Mouse (Mus musculus) lung, embryonic 16.5 days (tissue): ENCODE data around the gene Irf2. TPM values are rescaled to one million over a fixed set of nuclear protein-coding genes. Genes with fewer than 3 reads are reported as not detected.

ENCODE experiments used
- ATAC-seq: fragments of 200-750 bp; cut with Nextera tagmentation; 2 replicates; pipeline ENCODE4 v1.8.0; 2017; ENCODE audit warnings: low read depth, mild to moderate bottlenecking, moderate library complexity
- H3K27ac ChIP-seq: fragments of 300-500 bp; sonication (generic); 2 replicates; pipeline ENCODE4 v1.5.1; 2014; ENCODE audit warnings: mild to moderate bottlenecking, control low read depth, low read length
- H3K27me3 ChIP-seq: fragments of 300-500 bp; sonication (generic); 2 replicates; pipeline ENCODE4 v1.6.1; 2014; ENCODE audit warnings: low read depth, low read length, mixed read lengths; ENCODE audit not compliant: control insufficient read depth, insufficient read depth
- H3K36me3 ChIP-seq: fragments of 300-500 bp; sonication (generic); 2 replicates; pipeline ENCODE4 v1.6.1; 2014; ENCODE audit warnings: low read length; ENCODE audit not compliant: control insufficient read depth, insufficient read depth
- H3K4me1 ChIP-seq: fragments of 300-500 bp; sonication (generic); replicated peaks from 2 replicates; pipeline ENCODE4 v1.6.1; 2014; ENCODE audit warnings: low read length, mixed read lengths; ENCODE audit not compliant: control insufficient read depth, insufficient read depth
- H3K4me2 ChIP-seq: fragments of 300-500 bp; sonication (generic); 2 replicates; pipeline ENCODE4 v1.6.1; 2014; ENCODE audit warnings: low read depth, low read length, control low read depth
- H3K4me3 ChIP-seq: fragments of 300-500 bp; sonication (generic); 2 replicates; pipeline ENCODE4 v1.5.1; 2014; ENCODE audit warnings: mild to moderate bottlenecking, low read length, control low read depth
- H3K9ac ChIP-seq: fragments of 300-500 bp; sonication (generic); 2 replicates; pipeline ENCODE4 v1.6.1; 2014; ENCODE audit warnings: low read length, control low read depth
- H3K9me3 ChIP-seq: fragments of 300-500 bp; sonication (generic); 2 replicates; pipeline ENCODE4 v1.6.1; 2016; ENCODE audit warnings: low read length; ENCODE audit not compliant: control insufficient read depth
- WGBS: fragments of 180-500 bp; shearing (Covaris S2); extraction: QIAGEN DNeasy Blood & Tissue Kit; methylation state at CpG from one replicate; pipeline ENCODE4 v1.1.7; 2014; 5-methylcytosine and 5-hydroxymethylcytosine counted together
- polyA plus RNA-seq: library from polyadenylated mRNA; unstranded; fragments of >200 nt; fragmentation: Nextera tagmentation; extraction: Ambion mirVana; gene quantifications from 2 replicates; pipeline ENCODE4 v1.2.1, GENCODE M21; 2015

Irf2 gene
- polyA plus RNA-seq, 1 experiment from 2014 or later: 38.3 TPM

DNA sequence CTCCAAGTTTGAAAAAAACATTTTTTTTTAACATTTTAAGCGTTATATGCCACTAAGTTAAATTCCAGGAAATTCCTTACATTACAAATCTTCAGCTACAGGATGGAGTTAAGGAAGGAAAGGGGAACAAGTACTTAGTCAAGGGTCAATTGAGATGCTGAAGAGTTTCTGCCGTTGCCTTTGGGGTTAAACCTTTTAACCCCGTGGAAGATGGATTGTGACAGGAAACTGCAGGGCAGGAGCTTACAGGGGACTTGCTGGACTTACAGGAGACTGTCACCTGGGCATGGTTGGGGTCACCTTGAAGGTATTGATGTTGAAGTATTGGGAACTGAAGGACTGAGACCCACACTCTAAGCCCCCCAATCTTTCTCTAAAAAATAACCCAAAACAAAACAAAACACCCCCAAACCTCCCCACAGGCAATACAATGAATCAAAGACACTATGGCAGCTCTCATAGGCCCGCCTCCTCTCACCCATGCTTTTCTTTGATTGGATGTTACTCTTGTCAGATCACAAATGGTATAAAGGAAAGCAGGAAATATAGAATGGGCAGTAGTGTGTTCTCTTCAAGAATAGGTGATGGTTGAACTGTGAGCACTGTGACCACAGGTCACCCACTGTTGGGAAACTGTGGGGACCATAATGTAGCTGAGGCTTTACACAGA lies 7.9 kb downstream of the Irf2 start:
- H3K4me3 ChIP-seq: no peak overlapping the region
- H3K9ac ChIP-seq: no peak overlapping the region
- no peaks in the 10 kb centered on the region for H3K9me3 ChIP-seq
- H3K4me2 ChIP-seq: no peak overlapping the region
- 32% methylated on average over 4 of the region's 4 CpGs for WGBS
- ATAC-seq: 0 out of 2 replicates have a peak, but pooled peaks have one; percentile 17
- no peaks in the 10 kb centered on the region for H3K27me3 ChIP-seq
- H3K36me3 ChIP-seq: no peaks in the 10 kb centered on the region
- H3K27ac ChIP-seq: peak overlapping the region; percentile 78
- peaks cover 40% of the 10 kb centered on the region for H3K4me1 ChIP-seq

DNA sequence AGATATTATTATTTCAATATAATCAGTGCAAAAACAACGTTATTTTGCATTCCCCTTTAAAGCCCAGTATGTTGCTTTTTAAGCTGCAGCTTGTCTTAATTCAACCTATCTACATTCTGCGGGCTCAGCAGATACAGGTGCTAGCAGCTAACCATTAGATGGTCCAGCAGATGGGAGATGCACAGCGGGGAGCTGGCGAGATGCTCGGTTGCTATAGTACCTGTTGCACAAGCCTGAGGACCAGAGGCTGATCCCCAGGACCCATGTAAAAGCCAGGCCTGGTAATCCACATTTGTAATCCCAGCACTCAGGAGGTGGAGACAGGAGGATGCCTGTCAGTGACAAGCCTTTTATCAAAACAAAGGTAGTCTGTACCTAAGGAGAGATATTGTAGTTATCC lies 10.5 kb downstream of the Irf2 start:
- Histone ChIP-seq H3K4me3 (no peak overlapping the region), H3K9me3 (no peaks in the 10 kb centered on the region), H3K9ac (no peak overlapping the region; the same call in 1 of the 2 replicates), H3K27ac (peak overlapping the region; percentile 80), H3K4me2 (peak overlapping the region; percentile 36), H3K4me1 (peaks cover 37% of the 10 kb centered on the region), H3K36me3 (no peaks in the 10 kb centered on the region), H3K27me3 (no peaks in the 10 kb centered on the region)
- ATAC-seq: no peak
- 66% methylated on average over 5 of the region's 5 CpGs for WGBS

DNA sequence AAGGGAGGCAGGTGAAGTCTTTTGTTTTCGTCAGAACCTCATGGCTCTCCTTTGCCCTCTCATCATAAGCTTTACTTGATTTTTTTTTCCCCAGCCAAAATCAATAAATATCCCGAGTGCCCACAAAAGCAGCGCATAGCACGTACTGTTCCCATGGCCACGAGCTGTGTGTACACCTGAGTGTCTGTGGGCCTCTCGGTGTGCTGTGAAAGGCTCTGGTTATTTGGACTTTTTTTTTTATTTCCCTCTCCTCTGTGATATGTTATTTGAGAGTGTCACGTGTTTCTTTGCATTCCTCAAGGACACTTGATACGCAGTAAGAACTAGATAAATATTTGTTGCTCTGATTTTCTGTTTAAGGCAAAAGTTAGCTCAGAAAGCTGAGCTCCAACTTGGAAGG lies 11.0 kb downstream of the Irf2 start:
- Histone ChIP-seq H3K36me3 (no peaks in the 10 kb centered on the region), H3K27me3 (no peaks in the 10 kb centered on the region), H3K4me1 (peaks cover 37% of the 10 kb centered on the region), H3K9me3 (no peaks in the 10 kb centered on the region), H3K9ac (no peak overlapping the region; the same call in 1 of the 2 replicates), H3K4me3 (no peak overlapping the region), H3K27ac (peak overlapping the region; percentile 80), H3K4me2 (peak overlapping the region; percentile 36)
- peak; percentile 85 for ATAC-seq
- 40% methylated on average over 8 of the region's 8 CpGs for whole genome bisulfite sequencing

DNA sequence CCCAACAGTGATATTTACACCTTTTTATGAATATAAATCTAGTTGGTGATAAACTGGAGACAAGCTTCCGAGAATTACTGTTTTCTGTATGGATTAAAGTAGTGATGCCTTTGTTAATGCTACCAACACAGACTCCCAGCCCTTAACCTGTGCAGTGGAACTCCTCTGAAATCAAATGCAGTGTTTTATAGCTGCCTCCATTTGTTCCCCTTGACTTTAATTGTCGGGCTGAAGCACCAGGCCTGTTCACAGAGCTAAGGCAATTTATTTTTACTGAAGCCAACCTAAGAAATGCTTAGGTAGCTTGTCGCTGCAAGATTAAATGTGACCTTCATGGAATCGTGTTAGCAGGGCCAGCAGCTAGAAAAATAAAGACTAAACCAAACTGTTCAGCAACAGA lies 11.6 kb downstream of the Irf2 start:
- Histone ChIP-seq H3K4me3 (no peak overlapping the region), H3K9ac (no peak overlapping the region), H3K4me2 (no peak overlapping the region), H3K4me1 (peaks cover 37% of the 10 kb centered on the region), H3K36me3 (no peaks in the 10 kb centered on the region), H3K9me3 (no peaks in the 10 kb centered on the region), H3K27ac (peak overlapping the region; percentile 80), H3K27me3 (no peaks in the 10 kb centered on the region)
- 49% methylated on average over 4 of the region's 4 CpGs for WGBS
- ATAC-seq: no peak

DNA sequence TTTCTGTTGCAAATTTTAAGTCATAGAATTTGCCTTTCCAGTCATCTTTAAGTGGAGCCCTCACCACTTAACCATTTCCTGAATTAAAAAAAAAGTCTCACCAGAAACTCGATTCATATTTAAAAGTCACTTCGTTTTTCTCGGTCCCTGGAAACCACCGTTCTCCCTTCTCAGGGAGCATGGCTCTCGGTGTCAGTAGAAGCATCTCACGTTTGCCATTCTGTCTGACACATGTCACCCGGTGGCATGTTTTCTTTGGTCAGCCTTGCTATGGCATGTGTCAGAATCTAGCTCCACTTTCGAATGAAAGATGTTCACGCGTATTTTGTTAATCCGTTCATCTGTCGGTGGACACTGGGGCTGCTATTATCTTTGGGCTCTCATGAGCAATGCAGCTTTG lies 13.5 kb downstream of the Irf2 start:
- H3K4me1 ChIP-seq: peaks cover 24% of the 10 kb centered on the region
- no peak overlapping the region for H3K27ac ChIP-seq
- no peaks in the 10 kb centered on the region for H3K27me3 ChIP-seq
- ATAC-seq: no peak
- H3K9me3 ChIP-seq: no peaks in the 10 kb centered on the region
- no peak overlapping the region for H3K4me2 ChIP-seq
- H3K9ac ChIP-seq: no peak overlapping the region
- peaks cover 2% of the 10 kb centered on the region; the same call in 1 of the 2 replicates for H3K36me3 ChIP-seq
- 54% methylated on average over 12 of the region's 12 CpGs for WGBS
- no peak overlapping the region for H3K4me3 ChIP-seq

DNA sequence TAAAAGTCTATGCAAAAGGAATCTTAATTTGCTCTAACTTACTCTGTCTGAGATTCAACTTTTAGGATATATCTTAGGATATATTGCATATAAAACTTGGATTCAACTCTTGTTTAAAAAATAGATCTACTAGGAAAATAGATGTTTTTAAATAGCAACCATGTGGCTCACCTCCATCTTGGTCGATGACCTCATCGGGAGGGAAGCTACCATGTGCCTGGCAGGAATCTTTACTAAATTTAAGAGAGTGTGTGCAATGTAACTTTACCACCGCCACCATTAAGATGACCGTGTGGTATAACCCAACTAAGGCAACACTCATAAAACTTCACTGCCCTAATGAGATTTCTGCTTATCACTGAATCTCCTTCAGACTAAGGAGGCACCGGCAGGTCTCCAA lies 14.8 kb downstream of the Irf2 start:
- H3K36me3 ChIP-seq: peaks cover 3% of the 10 kb centered on the region; the same call in 1 of the 2 replicates
- no peak overlapping the region for H3K4me3 ChIP-seq
- H3K27ac ChIP-seq: no peak overlapping the region
- no peak for ATAC-seq
- H3K4me2 ChIP-seq: no peak overlapping the region
- 79% methylated on average over 5 of the region's 5 CpGs for WGBS
- H3K27me3 ChIP-seq: no peaks in the 10 kb centered on the region
- no peak overlapping the region for H3K9ac ChIP-seq
- H3K9me3 ChIP-seq: no peaks in the 10 kb centered on the region
- peaks cover 28% of the 10 kb centered on the region for H3K4me1 ChIP-seq

DNA sequence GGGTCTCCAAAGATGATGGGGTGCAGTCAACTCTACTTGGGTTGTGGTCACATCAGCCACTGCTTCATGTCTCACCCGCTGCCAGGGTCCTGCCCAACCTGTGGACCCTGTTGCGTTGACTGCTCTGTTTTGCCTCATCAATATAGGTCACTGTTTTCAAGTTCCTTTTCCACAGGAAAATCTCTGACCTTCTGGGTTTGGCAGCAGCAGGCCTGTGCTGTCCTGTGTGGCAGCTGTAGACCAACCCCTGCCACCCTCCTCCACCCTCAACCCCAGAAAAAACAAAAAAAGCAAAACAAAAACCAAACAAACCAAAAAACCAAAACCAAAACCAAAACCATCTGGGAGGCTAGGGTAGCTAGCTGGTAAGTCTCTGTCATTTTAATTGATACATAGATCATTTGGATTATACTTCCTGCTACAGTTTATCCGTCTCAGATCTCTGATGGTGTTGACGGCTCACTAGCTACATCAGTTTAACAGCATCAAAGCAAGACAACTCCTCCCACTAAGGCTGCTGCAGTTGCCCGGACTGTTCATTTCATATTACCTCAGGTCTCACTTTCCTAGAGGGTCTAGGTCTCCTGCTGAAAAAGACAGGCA lies 16.3 kb downstream of the Irf2 start:
- no peak for ATAC-seq
- WGBS: 72% methylated on average over 5 of the region's 5 CpGs
- H3K4me1 ChIP-seq: peaks cover 29% of the 10 kb centered on the region

DNA sequence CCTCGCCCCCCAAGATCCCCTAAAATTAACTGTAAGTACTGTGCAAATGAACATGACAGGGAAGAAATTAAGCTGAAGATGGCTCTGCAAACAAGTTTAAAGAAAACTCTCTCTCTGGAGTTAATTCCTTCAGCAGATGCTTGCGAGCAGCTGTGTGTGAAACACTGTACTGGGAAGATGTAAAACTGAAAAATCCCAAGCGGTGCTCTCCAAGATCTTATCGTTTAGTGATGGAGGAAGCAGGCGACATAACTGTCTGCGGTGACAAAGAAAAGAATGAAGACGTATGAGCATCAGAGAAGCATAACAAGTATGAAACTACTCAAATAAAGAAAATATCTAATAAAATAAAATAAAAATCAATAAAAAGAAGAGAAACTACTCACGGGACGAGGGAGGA lies 18.1 kb downstream of the Irf2 start:
- 90% methylated on average over 9 of the region's 9 CpGs for WGBS
- Histone ChIP-seq H3K9ac (no peak overlapping the region), H3K9me3 (no peaks in the 10 kb centered on the region), H3K27ac (no peak overlapping the region), H3K36me3 (peaks cover 3% of the 10 kb centered on the region; the same call in 1 of the 2 replicates), H3K27me3 (no peaks in the 10 kb centered on the region), H3K4me2 (no peak overlapping the region), H3K4me3 (no peak overlapping the region), H3K4me1 (peaks cover 22% of the 10 kb centered on the region)
- no peak for ATAC-seq

More for the DNA sequence above, 16.3 kb downstream of the Irf2 start:
- H3K36me3 ChIP-seq: peaks cover 3% of the 10 kb centered on the region; the same call in 1 of the 2 replicates
- H3K4me3 ChIP-seq: no peak overlapping the region
- H3K9ac ChIP-seq: no peak overlapping the region
- no peak overlapping the region for H3K4me2 ChIP-seq
- H3K27me3 ChIP-seq: no peaks in the 10 kb centered on the region
- no peaks in the 10 kb centered on the region for H3K9me3 ChIP-seq
- no peak overlapping the region for H3K27ac ChIP-seq

DNA sequence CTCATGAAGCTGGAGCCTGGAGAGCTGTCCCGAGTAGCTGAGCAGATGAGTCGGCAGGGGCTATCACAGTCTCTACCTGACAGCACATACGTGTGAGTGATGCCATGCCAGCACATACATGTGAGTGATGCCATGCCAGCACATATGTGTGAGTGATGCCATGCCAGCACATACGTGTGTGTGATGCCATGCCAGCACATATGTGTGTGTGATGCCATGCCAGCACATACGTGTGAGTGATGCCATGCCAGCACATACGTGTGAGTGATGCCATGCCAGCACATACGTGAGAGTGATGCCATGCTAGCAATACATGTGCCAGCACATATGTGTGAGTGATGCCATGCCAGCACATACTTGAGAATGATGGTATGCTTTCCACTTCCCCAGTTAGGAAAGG lies 18.6 kb downstream of the Irf2 start:
- no peak overlapping the region for H3K4me2 ChIP-seq
- WGBS: 89% methylated on average over 7 of the region's 7 CpGs
- no peaks in the 10 kb centered on the region for H3K9me3 ChIP-seq
- peaks cover 22% of the 10 kb centered on the region for H3K4me1 ChIP-seq
- no peak overlapping the region for H3K9ac ChIP-seq
- no peak overlapping the region for H3K4me3 ChIP-seq
- no peak overlapping the region for H3K27ac ChIP-seq
- no peaks in the 10 kb centered on the region for H3K27me3 ChIP-seq
- ATAC-seq: no peak
- peaks cover 3% of the 10 kb centered on the region; the same call in 1 of the 2 replicates for H3K36me3 ChIP-seq
